Mouse (Mus musculus): ENCODE data around the gene Smarce1.

Smarce1 gene

DNA sequence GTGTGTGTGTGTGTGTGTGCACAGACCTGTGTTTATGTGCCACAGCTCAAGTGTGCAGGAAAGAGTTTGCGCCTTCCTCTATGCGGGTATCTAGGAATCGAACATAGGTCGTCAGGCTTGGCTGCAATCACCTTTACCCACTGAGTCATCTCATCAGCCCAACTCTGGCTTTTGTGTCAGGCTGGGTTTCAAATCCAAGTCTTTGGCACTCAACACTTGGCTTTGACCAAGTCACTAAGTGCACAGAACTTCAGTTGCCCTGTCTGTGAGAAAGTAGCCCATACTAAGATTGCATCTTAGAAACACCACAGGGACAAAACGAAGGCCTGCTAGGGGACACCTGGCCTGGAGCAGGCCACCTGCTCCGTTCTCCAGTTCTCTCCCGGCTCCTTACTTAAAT is 63.2 kb downstream of the Smarce1 start:
- DNase-seq = no peak

DNA sequence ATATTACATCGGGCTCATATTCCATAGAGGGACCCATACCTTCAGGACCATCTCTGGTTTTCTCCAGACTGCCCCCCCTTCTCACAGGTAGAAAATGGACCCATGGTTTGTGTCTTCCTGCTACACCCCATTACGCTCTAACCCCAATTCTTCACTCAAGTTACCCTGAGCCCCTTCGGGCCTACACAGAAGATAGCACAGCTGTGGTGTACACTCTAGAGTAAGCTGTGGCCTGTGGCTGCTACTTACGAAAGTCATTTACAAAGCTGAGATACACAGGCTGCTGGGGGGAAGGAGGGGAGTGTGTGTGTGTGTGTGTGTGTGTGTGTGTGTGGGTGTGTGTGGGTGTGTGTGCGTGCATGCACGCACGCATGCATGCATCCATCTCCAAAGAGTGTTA is 64.6 kb downstream of the Smarce1 start:
- no peak for DNase-seq

DNA sequence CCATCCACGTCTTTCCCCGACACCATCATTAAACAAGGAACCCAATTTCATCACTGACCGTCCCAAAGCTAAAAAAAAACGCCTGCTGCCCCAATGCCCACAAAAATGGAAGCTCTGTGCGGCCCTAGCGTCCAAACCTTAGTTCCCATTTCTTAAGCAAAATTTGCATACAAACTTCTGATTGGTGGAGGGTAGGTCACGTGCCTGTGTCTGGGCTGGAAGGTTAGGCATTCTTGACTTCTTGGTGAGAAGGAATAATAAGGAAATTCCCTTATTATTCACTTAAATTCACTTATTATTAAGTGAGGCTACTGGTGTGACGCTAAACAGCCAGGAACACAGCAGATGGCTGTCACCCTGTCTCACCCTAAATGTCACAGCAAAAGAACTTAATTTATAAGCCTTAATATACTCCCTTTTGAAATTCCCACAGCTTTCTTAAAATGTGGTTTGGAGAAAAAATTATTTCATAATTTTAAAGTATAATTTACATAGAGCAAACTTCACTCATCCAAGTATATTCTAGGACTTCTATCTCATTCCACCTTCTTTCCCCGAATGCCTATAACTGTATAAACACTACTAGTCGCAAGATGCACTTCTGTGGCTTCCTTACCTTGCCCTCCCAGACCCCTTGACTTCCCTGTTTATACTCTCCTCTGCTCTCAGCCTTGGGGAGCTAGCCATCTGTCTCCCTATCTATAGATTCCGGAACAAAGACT is 65.6 kb downstream of the Smarce1 start:
- DNase-seq = no peak

DNA sequence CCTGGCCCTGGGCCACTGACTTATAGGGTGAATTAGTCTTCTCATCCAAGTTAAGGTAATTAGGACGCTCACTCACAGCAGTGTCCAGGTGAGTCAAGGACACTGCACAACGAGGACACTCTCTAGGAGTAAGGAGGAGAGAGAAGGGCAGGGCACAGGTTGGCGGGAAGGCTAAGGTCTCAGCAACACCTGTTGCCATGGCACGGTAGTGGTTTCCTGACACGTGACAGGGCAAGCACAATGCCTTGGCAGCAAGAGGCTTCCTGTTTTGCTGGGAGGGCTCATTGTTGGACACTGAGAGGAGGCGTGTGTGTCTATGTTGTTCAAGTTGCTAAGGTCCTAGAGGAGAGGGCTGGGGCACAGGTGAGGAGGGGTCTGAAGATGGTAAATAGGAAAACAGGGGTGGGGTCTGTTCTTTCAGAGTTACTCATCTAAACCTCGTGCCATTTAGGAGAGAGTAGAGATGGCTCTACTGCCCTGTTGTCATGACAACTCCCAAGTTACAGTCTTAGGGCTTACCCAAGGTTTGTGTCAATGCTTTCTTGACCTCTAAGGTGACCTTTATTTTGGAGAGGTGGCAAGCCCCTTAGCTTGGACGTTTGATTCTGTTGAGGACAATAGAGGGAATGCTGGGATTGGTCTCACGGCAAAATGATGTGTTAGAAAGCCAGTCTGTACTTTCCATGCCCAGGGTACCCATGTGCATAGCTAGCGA is 67.7 kb downstream of the Smarce1 start:
- DNase-seq = no peak

DNA sequence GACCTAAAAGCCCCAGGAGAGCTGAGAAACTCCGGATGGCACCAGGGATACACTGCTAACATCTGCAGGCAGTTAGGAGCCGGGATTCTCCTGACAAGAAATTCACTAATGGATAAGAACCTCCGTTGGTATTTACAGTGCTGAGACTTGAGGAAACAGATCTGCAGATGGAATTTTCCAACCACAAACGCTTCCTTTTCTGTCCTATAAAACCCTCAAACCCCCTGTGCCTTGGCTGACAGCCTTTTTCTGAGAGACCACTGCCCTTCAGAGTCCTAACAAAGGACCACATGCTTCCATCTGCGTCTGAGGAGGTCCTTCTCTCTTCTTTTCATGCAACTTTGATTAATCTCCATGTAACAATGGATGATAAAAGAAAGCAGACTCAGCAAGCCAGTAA is 69.2 kb downstream of the Smarce1 start:
- DNase-seq = no peak

DNA sequence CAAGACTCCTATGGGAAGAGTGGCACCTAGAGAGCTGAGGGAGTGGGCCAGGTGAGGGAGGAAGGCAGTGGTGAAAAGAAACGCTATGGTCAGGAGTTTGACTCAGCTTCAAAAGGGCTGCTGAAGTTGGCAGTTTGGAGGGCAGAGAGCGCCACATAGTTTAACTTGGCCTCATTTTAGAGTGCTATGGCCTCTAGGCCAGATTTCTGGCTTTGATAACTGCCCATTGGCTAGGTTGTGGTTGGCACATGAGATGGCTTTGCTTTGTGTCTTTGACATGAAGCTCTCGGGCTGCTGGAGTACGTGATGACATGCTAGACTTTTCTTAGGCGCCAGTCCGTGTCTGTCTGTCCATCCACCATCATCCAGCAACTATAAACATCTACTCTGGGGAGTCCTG is 70.6 kb downstream of the Smarce1 start:
- DNase-seq = no peak
